Mouse (Mus musculus): ENCODE data around the gene Ywhab.

- TF ChIP-seq CTCF (IDR thresholded peaks at IDR 0.05; ENCODE audit: extremely low read depth, insufficient read depth, insufficient read length, insufficient replicate concordance) (no peak), POLR2A (IDR thresholded peaks at IDR 0.05; ENCODE audit: low read depth, low read length) (no peak)
These were observed 29.1 kb upstream of the Ywhab start for GRCm38 (mm10) chr2:163965706-163966105.
